Mouse (Mus musculus): Measurements from ENCODE around the gene Hist1h1c. TPM values are rescaled to one million over a fixed set of nuclear protein-coding genes. Genes with fewer than 3 reads are reported as not detected.
"Not testable (repeated sequence)": the region's sequence is repeated elsewhere in the genome, so short reads cannot be mapped to it uniquely, and the experiment has no call there.

Hist1h1c gene
- polyA plus RNA-seq, 1 experiment: 68.0 TPM

DNA sequence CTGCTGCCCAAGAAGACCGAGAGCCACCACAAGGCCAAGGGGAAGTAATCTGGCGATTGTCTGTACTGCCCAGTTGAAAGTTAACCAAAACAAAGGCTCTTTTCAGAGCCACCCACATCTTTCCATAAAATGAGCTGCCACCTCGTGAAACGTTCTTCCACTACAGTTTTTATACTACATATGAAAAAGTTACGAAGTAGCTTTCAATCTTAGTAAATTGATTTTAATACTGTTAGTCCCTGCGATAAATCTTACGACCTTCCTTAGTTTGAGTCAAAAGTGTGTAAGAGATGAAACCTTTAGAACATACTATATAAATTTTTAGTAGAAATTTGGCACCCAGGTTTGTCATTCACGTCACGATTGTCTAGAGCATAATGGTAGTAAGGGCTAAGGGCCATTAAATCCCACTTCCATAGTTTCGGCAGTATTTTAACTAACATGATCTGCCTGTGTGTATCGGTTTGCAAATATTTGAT lies 12.9 kb downstream of the Hist1h1c start:
- peak overlapping the region; percentile 61 for H3K4me3 ChIP-seq (ENCODE audit: low read depth, low read length)
- H3K4me1 ChIP-seq (ENCODE audit: control insufficient read depth, insufficient read depth, insufficient read length, low read length): peaks cover 3% of the 10 kb centered on the region; the same call in 1 of the 2 replicates
- H3K27ac ChIP-seq (ENCODE audit: insufficient read depth, low read depth, low read length): peak overlapping the region; percentile 97
- WGBS: 2% methylated on average over 11 of the region's 11 CpGs
- no peaks in the 10 kb centered on the region for H3K36me3 ChIP-seq (ENCODE audit: control insufficient read depth, insufficient read depth, low read length)
- H3K27me3 ChIP-seq (ENCODE audit: control insufficient read depth, insufficient read depth, low read length): no peaks in the 10 kb centered on the region
- TF ChIP-seq POLR2A (IDR thresholded peaks at IDR 0.05; ENCODE audit: low read depth, low read length) (no peak), CTCF (IDR thresholded peaks at IDR 0.05; ENCODE audit: extremely low read depth, insufficient read length, insufficient replicate concordance, low read depth, low read length) (no peak)

DNA sequence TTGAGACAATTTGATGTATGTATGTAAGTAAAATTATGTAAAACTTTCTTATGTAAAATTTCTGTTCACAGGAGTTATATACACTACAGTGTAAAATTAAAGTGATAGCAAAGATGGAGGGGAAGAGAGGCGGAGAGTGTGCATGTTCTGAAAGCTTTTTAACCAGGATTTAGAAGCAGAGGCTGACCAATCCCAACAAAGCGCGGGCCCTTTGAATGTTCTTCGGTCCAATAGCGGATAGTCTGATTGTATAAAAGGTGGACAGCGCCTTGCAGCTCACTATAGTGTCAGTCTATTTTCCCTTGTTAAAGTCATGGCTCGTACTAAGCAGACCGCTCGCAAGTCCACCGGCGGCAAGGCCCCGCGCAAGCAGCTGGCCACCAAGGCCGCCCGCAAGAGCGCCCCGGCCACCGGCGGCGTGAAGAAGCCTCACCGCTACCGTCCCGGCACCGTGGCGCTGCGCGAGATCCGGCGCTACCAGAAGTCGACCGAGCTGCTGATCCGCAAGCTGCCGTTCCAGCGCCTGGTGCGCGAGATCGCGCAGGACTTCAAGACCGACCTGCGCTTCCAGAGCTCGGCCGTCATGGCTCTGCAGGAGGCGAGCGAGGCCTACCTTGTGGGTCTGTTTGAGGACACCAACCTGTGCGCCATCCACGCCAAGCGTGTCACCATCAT lies 13.6 kb downstream of the Hist1h1c start, which contains the start of gene Hist1h3b:
Hist1h3b (plus strand) TSS at position 201 of the 675 bp plus-strand sequence.
- Histone ChIP-seq H3K4me3 (ENCODE audit: low read depth, low read length) (peak within 1 kb of the TSS; percentile 61), H3K27ac (ENCODE audit: insufficient read depth, low read depth, low read length) (peak within 1 kb of the TSS; percentile 97)
- not testable (repeated sequence) for H3K27me3 ChIP-seq (ENCODE audit: control insufficient read depth, insufficient read depth, low read length); H3K4me1 ChIP-seq (ENCODE audit: control insufficient read depth, insufficient read depth, insufficient read length, low read length); H3K36me3 ChIP-seq (ENCODE audit: control insufficient read depth, insufficient read depth, low read length)
- WGBS: under 1% methylated on average over 20 of the region's 47 CpGs

DNA sequence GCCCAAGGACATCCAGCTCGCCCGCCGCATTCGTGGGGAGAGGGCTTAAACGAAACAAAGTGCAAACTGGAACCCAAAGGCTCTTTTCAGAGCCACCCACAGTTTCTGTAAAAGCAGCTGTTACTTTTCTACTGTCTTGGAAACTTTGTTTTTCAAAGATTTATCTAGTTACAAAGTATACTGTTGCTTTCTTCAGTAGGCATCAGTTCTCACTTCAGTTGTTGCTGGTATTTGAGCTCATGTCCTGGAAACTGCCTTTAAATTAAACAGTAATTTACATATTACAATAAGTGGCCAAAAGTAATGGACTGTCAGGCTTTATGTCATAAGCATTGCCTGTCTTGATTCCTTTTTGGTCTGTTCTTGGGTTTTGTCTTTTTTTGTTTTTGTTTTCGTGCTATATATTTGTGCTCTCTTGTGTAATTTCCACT lies 14.1 kb downstream of the Hist1h1c start:
- Histone ChIP-seq H3K36me3 (ENCODE audit: control insufficient read depth, insufficient read depth, low read length) (no peaks in the 10 kb centered on the region), H3K4me3 (ENCODE audit: low read depth, low read length) (peak overlapping the region; percentile 39), H3K4me1 (ENCODE audit: control insufficient read depth, insufficient read depth, insufficient read length, low read length) (peaks cover 5% of the 10 kb centered on the region; the same call in 1 of the 2 replicates), H3K27me3 (ENCODE audit: control insufficient read depth, insufficient read depth, low read length) (no peaks in the 10 kb centered on the region), H3K27ac (ENCODE audit: insufficient read depth, low read depth, low read length) (no peak overlapping the region)
- TF ChIP-seq CTCF (IDR thresholded peaks at IDR 0.05; ENCODE audit: extremely low read depth, insufficient read length, insufficient replicate concordance, low read depth, low read length): no peak
- TF ChIP-seq POLR2A (IDR thresholded peaks at IDR 0.05; ENCODE audit: low read depth, low read length): no peak
- 12% methylated on average over 6 of the region's 6 CpGs for WGBS

DNA sequence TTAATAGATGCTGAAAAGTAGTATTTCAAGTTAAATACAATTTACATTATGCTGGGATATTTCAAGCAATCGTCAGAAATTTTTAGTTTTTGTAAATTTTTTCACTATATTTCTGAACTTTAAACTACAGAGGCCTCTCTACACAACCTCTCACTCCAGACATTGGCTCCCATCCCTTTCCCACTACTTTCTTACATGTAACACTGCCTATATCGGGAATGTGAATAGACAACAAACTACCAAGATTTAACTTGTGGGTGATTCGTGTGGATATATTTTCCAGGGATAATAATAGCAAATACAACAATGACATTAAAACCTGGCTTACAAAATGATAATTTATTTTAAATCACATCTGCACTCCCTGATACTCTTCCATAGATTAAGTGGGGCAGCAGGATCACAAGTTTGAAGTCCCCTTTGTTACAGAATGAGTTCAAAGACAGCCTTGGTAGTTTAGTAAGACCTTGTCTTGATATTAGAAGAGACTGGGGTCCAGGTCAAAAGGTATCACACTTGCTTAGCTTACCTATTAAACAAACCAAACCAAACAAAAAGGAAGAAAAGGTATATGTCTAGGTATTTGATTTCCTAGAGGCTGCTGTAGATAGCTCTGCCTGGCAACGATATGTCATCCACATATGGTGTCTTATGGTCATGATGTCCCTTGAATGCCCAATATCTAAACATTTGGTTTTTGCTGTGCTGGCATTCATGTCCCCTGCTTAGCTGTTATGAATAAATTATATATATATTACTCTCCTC lies 14.9 kb downstream of the Hist1h1c start:
- H3K27me3 ChIP-seq (ENCODE audit: control insufficient read depth, insufficient read depth, low read length): no peaks in the 10 kb centered on the region
- no peak overlapping the region for H3K27ac ChIP-seq (ENCODE audit: insufficient read depth, low read depth, low read length)
- TF ChIP-seq POLR2A (IDR thresholded peaks at IDR 0.05; ENCODE audit: low read depth, low read length) (no peak), CTCF (IDR thresholded peaks at IDR 0.05; ENCODE audit: extremely low read depth, insufficient read length, insufficient replicate concordance, low read depth, low read length) (no peak)
- 57% methylated on average over 4 of the region's 4 CpGs for WGBS
- no peak overlapping the region for H3K4me3 ChIP-seq (ENCODE audit: low read depth, low read length)
- H3K36me3 ChIP-seq (ENCODE audit: control insufficient read depth, insufficient read depth, low read length): no peaks in the 10 kb centered on the region
- H3K4me1 ChIP-seq (ENCODE audit: control insufficient read depth, insufficient read depth, insufficient read length, low read length): peaks cover 5% of the 10 kb centered on the region; the same call in 1 of the 2 replicates

DNA sequence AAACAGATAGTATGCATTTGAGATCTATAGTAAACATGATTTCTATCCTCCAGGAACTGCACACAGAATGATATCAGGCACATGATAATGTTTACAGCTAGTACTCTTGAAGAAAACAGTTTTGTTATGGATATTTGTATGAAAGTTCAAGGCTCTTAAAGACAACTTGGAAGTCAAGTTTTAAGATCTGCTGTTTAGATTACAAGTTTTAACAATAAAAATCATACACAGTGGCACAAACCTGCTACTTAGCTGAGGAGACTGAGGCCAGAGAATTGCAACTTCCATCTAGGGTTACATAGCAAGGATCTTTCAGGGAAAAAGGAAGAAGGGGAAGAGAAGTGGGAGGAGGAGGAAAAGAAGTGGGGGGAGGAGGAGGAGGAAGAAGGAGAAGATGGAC lies 16.4 kb downstream of the Hist1h1c start:
- Histone ChIP-seq H3K27me3 (ENCODE audit: control insufficient read depth, insufficient read depth, low read length) (no peaks in the 10 kb centered on the region), H3K4me1 (ENCODE audit: control insufficient read depth, insufficient read depth, insufficient read length, low read length) (peaks cover 7% of the 10 kb centered on the region; the same call in 1 of the 2 replicates), H3K27ac (ENCODE audit: insufficient read depth, low read depth, low read length) (no peak overlapping the region), H3K36me3 (ENCODE audit: control insufficient read depth, insufficient read depth, low read length) (no peaks in the 10 kb centered on the region), H3K4me3 (ENCODE audit: low read depth, low read length) (no peak overlapping the region)
- TF ChIP-seq POLR2A (IDR thresholded peaks at IDR 0.05; ENCODE audit: low read depth, low read length) (no peak), CTCF (IDR thresholded peaks at IDR 0.05; ENCODE audit: extremely low read depth, insufficient read length, insufficient replicate concordance, low read depth, low read length) (no peak)

DNA sequence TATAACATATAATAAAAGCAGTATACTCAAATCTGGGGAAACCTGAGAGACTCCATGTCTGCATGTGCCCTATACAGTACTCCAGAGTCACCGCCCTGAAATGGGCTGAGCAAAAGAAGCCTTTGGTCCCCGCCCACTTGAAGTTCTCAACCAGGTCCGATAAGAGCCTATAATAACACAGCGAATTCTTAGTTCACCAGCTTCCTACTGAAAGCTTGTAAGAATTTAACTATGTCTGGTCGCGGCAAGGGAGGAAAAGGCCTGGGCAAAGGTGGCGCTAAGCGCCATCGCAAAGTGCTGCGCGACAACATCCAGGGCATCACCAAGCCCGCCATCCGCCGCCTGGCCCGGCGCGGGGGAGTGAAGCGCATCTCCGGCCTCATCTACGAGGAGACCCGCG lies 18.2 kb downstream of the Hist1h1c start, which contains the start of gene Hist1h4b:
Hist1h4b (plus strand) TSS at position 224 of the 400 bp plus-strand sequence.
- TF ChIP-seq POLR2A (IDR thresholded peaks at IDR 0.05; ENCODE audit: low read depth, low read length) (peak; percentile 86), CTCF (IDR thresholded peaks at IDR 0.05; ENCODE audit: extremely low read depth, insufficient read length, insufficient replicate concordance, low read depth, low read length) (no peak)
- WGBS: under 1% methylated on average over 22 of the region's 22 CpGs
- no peaks in the 10 kb centered on the region for H3K36me3 ChIP-seq (ENCODE audit: control insufficient read depth, insufficient read depth, low read length)

DNA sequence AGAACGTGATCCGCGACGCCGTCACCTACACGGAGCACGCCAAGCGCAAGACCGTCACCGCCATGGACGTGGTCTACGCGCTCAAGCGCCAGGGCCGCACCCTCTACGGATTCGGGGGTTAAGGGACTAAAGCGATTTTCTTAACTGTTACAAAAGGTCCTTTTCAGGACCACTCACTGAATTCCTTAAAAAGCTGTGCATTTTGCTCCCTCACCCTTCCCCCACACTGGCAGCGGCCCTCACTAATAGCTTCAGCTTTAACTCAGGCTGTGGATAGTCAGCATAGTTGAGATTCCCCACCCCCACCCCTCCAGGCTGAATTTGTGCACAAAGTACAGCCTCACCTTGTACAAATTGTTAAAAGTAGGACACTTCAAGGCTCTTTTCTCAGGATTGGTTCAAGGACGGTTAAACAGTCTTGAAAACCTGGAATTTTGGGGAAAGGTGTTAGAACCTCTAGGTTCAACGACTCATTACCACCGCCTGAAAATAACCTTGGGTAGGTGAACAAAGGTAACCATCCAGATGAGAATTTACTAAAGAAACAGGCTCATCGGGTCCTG lies 18.7 kb downstream of the Hist1h1c start:
- WGBS: under 1% methylated on average over 23 of the region's 23 CpGs
- Histone ChIP-seq H3K27me3 (ENCODE audit: control insufficient read depth, insufficient read depth, low read length) (no peaks in the 10 kb centered on the region), H3K36me3 (ENCODE audit: control insufficient read depth, insufficient read depth, low read length) (no peaks in the 10 kb centered on the region), H3K4me1 (ENCODE audit: control insufficient read depth, insufficient read depth, insufficient read length, low read length) (peaks cover 9% of the 10 kb centered on the region; the same call in 1 of the 2 replicates), H3K27ac (ENCODE audit: insufficient read depth, low read depth, low read length) (peak overlapping the region; percentile 82), H3K4me3 (ENCODE audit: low read depth, low read length) (peak overlapping the region; percentile 64)
- TF ChIP-seq CTCF (IDR thresholded peaks at IDR 0.05; ENCODE audit: extremely low read depth, insufficient read length, insufficient replicate concordance, low read depth, low read length): no peak
- TF ChIP-seq POLR2A (IDR thresholded peaks at IDR 0.05; ENCODE audit: low read depth, low read length): no peak

More for the DNA sequence above, 18.2 kb downstream of the Hist1h1c start, which contains the start of gene Hist1h4b:
- Histone ChIP-seq H3K4me3 (ENCODE audit: low read depth, low read length) (peak within 1 kb of the TSS; percentile 64), H3K27ac (ENCODE audit: insufficient read depth, low read depth, low read length) (peak within 1 kb of the TSS; percentile 82), H3K4me1 (ENCODE audit: control insufficient read depth, insufficient read depth, insufficient read length, low read length) (peaks cover 9% of the 10 kb centered on the region; the same call in 1 of the 2 replicates), H3K27me3 (ENCODE audit: control insufficient read depth, insufficient read depth, low read length) (no peaks in the 10 kb centered on the region)
